Mouse (Mus musculus) layer of hippocampus, postnatal 10 days (tissue): Measurements from ENCODE around the gene Spink8. TPM values are rescaled to one million over a fixed set of nuclear protein-coding genes. Genes with fewer than 3 reads are reported as not detected.
"Not testable (repeated sequence)": the region's sequence is repeated elsewhere in the genome, so short reads cannot be mapped to it uniquely, and the experiment has no call there.

Experiments used
- DNase-seq, 2 experiments: peaks; one replicate each; pipeline ENCODE4 v3.0.0; 2021; ENCODE audit warnings: low spot score in 2 of 2
- long read RNA-seq: library from polyadenylated mRNA; stranded (forward); transcript quantifications from one replicate; pipeline ENCODE4 v2.0.0, GENCODE M21; 2023
- total RNA-seq, 2 experiments: library from RNA; stranded (reverse); gene quantifications; 2 replicates each; pipeline ENCODE4 v1.2.3; 2021

Gene Spink8
- total RNA-seq = 10 to 100 TPM; 19.0 to 21.0 TPM
- long read RNA-seq, transcript Spink8-202 (5 exons, 768 nt) = major isoform, 19 of 32 reads
- long read RNA-seq, transcript Spink8-201 (4 exons, 637 nt) = minor isoform, 11 of 32 reads
- long read RNA-seq, partial matches to known transcripts = 0 of 32 reads
- long read RNA-seq, other reads (novel, unspliced or antisense) = 2 of 32 reads

GRCm38 (mm10) chr9:109811980-109812379, at the start of gene Spink8:
Spink8 (plus strand) TSS chr9:109812280.
- no peak for DNase-seq

- not testable (repeated sequence) for DNase-seq
Measured at GRCm38 (mm10) chr9:109766841-109767240, 45.2 kb upstream of the Spink8 start.

- DNase-seq = not testable (repeated sequence)
Measured at GRCm38 (mm10) chr9:109790570-109790969, 21.5 kb upstream of the Spink8 start, which contains the start of gene Fbxw27. Fbxw27 (minus strand) TSS chr9:109790670.

- DNase-seq = no peak
Measured at GRCm38 (mm10) chr9:109795221-109795620, 16.9 kb upstream of the Spink8 start.

DNA sequence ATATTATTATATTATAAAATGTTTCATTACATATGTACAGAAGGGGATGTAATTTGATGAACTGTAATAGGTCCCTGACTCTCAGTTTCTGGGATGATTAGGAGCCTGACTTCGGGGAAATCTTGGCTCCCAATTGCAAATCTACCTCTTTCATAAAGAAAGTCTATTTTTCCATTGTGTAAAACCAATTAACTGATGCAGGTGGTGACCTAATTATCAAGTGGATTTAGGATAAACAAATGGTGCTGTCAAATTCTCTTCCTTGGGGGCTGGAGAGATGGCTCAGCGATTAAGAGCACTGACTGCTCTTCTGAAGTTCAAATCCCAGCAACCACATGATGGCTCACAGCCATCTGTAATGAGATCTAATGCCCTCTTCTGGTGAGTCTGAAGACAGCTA, 16.3 kb upstream of the Spink8 start:
- no peak for DNase-seq

GRCm38 (mm10) chr9:109798051-109798450, 14.0 kb upstream of the Spink8 start:
- DNase-seq = peak; percentile 9 to 14

GRCm38 (mm10) chr9:109805596-109805995, 6.5 kb upstream of the Spink8 start:
- DNase-seq = not testable (repeated sequence)

GRCm38 (mm10) chr9:109806260-109806659, 5.8 kb upstream of the Spink8 start:
- no peak for DNase-seq

- DNase-seq = no peak
Measured at GRCm38 (mm10) chr9:109806695-109807293, 5.3 kb upstream of the Spink8 start.

DNA sequence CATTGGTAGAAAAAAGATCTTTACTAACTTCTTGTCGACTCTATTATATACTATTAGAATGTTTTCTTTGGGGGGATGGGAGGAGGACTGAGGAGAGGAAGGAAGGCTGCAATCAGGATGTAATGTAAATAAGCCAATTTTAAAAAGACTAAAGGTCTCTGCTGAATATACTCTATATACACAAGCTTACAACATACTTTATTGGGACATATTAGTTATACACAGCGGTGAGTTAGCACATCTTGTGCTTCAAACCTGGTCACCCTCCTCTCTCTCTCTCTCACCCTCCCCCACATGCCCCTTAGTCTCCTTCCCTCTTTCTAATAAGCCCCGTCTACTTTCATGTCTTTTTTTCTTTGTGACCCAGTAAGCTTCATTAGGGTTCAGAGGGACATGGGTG, 4.2 kb upstream of the Spink8 start:
- no peak for DNase-seq

- DNase-seq = peak in 1 of 2 experiments; percentile 10
Measured at GRCm38 (mm10) chr9:109813424-109813823, 1.3 kb downstream of the Spink8 start.

- DNase-seq = peak; percentile 7 to 11
Measured at GRCm38 (mm10) chr9:109816341-109816740, 4.3 kb downstream of the Spink8 start.

DNA sequence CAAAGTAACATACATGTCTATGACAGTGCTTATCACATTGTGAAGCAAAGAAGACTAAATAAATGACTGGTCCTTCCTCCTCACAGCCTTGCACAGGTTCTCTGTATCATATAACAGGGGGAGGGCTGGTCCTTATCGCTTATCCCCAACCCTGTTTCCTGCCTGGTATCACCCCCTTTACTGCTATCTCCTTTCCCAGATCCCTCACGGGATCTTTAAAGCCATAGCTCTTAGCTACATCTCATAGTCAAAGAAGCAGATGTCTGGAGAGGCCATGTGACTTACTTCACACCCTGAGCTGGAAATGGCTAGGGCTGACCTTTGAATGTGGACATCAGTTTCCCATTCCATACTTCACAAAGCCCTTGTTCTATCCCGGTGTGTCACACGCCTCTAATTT, 13.7 kb downstream of the Spink8 start:
- no peak for DNase-seq

- DNase-seq = no peak
Measured at GRCm38 (mm10) chr9:109826181-109826580, 14.1 kb downstream of the Spink8 start.

- DNase-seq = peak; percentile 82 to 88
Measured at GRCm38 (mm10) chr9:109832391-109833087, 20.5 kb downstream of the Spink8 start, which contains the start of gene Nme6. Nme6 (plus strand) TSS chr9:109832749.

GRCm38 (mm10) chr9:109833088-109833412, 21.0 kb downstream of the Spink8 start:
- DNase-seq = no peak

DNA sequence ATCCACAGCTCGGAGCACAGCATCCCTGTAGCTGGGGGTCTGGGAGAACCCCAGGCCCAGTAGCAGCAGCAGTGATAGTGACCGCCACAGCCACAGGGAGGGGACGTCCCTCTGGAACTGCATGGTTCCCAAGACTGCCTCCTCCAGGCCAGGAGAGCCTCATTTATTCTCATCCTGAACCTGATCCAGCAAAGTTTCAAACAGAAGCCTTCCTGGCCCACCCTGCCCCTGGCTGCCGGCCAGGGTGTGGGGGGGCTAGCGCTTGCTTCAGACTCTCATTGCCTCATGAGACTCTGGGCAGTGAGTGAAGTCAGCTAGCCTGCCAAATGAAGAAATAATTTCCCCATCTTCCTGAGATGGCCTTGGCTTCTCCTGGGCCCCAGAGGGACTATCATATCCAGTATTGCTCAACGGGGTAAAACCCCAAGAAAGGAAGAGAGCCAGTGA, 37.3 kb downstream of the Spink8 start, which contains the start of gene Camp:
TSS of gene Camp (minus strand) at position 306 of the 447 bp plus-strand sequence.
- DNase-seq = peak; percentile 12 to 30

DNA sequence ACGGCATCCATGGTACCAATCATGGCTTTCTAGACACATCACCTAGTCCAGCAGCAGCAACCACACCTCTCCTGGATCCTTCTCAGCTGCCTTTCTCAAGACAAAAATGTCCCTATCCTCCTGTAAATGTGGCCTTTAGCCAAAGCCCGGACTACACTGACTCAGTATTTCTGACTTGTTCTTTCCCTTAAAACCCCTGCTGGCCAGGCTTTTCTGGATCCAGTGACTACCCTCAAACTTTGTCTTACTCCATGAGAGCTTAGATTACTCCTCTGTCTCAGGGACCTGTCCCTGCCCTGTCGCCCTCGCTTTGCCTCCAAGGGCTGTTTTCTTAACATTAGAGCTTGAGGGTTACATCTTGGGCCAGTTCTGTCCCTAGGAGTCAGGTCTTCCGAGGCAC, 38.0 kb downstream of the Spink8 start:
- DNase-seq = no peak

- DNase-seq = no peak
Measured at GRCm38 (mm10) chr9:109854341-109854740, 42.3 kb downstream of the Spink8 start.

GRCm38 (mm10) chr9:109855947-109856346, 43.9 kb downstream of the Spink8 start:
- no peak for DNase-seq

GRCm38 (mm10) chr9:109862397-109863044, 50.4 kb downstream of the Spink8 start:
- peak; percentile 82 to 84 for DNase-seq

- no peak for DNase-seq
Measured at GRCm38 (mm10) chr9:109863085-109863484, 51.0 kb downstream of the Spink8 start.
